Mouse (Mus musculus): Measurements from ENCODE around the gene Klc3.

DNA sequence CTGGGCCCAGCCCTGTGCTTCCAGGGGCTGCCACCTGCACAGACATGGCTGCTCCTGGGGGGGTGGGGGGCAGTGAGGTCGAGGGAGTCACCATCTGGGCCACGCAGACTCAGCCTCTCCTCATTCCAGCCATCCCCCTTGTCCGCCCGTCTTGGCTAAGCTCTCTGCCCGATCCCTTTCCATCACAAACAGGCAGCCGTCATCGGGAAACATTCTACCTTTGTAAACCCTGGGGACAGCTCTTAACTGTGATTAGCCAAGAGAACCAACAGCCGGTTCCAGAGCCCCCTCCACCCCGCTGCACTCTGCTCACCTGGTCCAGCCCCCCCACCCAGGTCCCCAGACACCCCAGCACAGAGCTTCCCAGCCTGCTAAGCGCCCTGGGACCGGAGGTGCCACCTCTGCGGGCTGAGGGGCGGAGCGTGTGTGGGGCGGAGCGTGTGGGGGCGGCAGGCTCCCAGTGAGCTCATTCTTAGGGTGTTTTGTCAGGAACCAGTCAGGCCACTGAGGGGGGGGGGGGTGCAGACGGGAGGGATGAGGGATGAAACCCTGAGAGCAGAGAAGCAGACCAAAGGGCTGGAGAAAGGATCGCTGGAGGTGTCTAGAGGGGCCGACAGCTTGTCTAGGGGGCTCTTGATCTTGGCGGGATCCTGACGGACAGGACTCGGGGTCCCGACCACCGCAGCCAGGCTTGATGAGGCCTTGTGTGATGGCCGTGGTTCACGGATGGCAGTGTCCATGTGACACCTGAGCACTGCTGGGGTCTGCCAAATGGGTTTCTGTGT is 4.2 kb downstream of the Klc3 start:
- no peak for TF ChIP-seq GATA1 (IDR thresholded peaks at IDR 0.05; ENCODE audit: borderline replicate concordance, low read length)
- no peak for TF ChIP-seq FLI1 (IDR thresholded peaks at IDR 0.05; ENCODE audit: low read length)
